Mouse (Mus musculus) T-helper 17 cell (primary cell): ENCODE measurements around the gene Map10.

Experiments used
- in situ Hi-C, 2 experiments: fragments of 300-600 bp; cut with MboI, MseI; formaldehyde crosslinking; loops; 1 replicate in 1 of 2; 2 replicates in 1 of 2; pipeline ENCODE4 v1.15.1; 2025; ENCODE audit warnings: high pct_unique_total_duplicates in 2 of 2

Gene Map10

DNA sequence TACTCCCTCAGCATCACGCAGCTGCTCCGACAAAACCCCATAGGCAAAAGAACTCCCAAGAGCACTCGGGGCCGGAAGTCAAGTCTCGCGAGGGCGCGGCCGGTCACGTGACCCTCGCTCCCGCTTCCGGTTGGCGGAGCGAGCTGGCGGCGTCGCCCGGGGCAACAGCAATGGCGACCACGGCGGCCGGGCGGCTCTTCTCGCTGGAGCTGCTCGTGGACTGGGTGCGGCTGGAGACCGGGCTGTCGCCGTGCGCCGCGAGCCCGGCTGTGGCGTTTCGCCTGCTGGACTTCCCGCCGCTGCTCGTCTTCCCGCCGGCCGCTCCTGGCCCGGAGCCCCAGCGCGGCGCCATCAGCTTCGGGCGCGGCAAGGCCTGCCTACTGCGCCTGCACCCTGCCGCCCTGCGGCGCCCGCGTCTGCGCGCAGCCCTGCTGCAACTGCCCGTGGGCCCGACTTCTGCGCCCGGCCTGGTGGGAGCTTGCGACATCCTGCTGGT is at the start of gene Map10:
TSS of gene Map10 (plus strand) at position 119 of the 496 bp plus-strand sequence.
- in situ Hi-C loops: no loop called here

DNA sequence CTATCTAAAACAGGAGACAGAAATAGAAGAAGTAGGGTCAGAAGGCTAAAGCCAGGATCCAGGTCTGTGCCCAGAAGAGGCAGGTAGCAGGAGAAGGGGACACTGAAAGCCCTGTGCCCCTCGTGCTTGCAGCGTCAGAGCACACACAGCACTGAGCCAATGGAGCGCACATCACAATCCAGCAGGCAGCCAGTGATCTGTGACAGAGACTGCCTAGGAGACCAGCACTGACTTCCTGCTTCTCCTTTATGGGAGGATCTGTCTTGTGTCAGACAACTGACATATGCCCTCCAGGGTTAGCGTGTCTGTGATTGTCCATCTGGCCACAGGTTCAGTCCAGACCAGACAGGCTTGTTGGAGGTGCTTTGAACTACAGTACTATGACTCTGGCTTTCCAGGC is 49.3 kb upstream of the Map10 start:
- in situ Hi-C loops: no loop called here

DNA sequence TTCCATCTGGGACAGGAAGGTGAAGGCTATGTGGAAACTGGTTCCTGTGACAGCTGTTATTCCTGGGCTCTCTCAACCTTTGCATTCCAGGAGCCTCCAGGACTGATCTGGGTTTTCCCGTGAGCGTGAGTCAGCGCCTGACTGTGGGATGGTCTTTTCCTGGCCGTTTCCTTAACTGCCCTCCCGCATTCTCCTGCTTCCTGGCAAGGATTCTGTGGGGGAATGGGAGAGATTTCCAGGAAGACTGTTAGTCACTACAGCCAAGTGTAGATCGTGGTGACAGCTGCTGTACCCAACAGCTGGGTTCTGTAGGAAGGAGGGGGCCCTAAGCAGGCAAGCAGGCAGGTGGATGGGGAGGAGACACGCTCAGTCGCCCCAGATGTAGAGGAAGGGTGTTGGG is 45.3 kb upstream of the Map10 start:
- in situ Hi-C loops: no loop called here

DNA sequence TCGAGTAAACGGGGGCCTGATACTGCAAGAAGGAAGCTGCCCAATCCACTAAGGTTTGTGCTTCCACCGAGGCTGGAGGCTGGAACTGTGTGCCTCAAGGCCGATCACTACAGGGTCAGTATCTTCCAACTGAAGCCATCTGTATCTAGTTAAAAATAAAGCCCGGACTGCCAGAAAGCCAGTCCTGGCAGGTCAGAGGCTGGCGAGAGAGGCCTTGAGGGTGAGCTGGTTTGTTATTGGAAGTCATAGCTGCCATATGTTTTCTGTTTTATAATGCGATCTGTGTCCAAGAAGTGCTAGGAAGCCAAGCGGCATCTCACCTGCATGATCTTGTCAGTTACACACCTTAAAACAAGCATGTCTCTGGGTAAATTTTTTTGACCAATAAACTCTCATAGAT is 43.2 kb upstream of the Map10 start:
- in situ Hi-C loops: no loop called here

DNA sequence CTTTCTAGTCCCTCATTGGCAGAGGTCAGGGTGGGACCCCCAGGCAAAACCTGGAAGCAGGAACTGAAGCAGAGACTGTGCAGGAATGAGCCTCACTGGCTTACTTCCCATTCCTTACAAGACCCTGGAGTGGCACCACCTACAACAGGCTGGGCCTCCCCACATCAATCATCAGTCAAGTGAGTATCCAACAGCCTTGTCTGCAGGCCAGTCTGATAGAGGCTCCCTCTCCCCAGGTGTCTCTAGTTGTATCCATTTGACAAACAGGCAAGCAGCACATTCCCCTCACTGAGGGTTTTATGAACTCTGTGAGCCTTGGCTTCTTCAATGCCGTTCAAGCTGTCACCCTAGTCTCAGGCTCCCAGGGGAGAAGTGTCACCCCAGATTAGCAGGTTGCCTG is 40.8 kb upstream of the Map10 start:
- in situ Hi-C loops: no loop called here

DNA sequence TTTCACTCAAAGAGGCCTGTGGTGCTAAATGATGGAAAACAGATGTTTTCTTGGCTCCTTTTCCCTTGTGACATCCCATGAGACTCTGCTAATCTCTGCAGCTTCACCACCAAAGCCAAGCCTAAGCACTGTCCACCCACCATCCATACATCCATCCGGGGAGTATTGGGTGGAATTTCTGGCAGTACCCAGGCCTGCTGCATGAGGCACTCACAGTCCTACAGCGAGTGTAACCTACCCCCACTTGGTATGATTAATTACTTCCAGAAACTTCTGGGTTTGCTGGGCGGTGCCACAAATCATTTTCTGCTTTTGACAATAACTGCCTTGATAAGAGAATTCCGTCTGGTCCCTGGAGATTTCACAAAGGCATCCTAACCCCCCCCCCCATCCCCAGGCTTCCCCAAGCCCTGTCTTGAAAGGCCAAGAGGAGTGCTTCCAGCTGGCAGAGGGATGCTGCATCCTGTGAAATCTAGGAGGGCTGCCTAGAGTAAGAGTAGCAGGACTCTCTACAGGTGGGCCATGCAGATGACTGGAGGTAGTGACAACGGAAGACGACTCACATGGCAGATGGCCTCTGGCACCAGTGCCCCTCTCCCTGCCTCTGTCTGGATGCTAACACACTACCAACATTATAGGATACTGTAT is 31.1 kb upstream of the Map10 start:
- in situ Hi-C loops: no loop called here

DNA sequence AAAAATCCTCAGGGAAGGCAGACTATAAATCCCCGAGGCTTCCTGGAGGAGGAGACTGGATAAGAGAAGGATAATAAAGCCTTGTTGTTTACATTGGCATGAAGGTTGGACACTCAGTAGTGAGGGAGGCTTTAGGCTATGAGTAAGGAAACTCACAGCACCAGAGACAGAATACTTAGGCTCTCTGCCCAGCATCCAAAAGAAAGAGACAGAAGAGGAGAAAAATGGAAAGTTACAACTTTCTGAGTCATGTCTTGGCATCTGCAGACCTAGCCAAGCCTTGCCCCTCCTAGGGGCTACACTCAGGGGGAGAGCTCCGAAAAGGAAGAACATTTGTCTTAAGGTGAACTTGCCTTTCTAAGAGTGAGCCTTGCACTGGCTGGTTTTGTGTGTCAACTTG is 30.0 kb upstream of the Map10 start:
- in situ Hi-C loops: no loop called here

DNA sequence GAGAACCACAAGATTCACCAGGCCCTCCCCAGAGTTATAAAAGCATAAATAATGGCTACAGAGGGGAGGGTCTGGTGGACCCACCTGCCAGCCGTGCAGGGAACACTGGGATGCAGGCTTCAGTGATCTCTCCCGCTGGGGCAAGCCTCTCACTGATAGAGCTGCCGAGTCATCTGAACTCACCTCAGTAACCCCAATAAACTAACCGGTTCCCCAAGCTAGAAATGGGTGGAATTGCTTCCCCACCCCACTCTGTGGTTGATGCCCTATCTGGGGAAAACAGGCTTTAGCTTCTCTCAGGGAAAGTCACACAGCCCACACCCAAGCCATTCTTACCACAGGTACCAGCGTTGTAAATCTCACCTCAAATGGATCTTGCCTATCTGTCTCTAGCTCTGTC is 28.9 kb upstream of the Map10 start:
- in situ Hi-C loops: no loop called here

DNA sequence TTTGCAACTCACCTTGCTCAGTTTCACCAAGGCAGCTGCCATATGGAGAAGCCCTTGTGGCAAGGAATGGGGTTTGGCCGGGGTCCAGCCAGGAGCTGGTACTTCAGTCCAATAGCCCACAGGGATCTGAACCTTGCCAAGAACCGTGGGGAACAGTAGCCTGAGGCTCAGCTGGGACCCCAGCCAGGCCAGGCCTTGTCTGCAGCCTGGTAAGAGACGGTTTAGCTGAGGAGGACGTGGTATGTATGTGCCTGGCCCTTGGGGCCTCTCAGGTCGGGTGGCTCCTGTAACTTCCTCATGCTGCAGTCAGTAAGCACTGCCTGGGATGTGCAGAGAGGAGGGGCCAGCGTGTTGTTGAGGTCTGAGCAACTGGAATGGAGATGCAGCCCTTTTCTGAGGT is 27.8 kb upstream of the Map10 start:
- in situ Hi-C loops: no loop called here

DNA sequence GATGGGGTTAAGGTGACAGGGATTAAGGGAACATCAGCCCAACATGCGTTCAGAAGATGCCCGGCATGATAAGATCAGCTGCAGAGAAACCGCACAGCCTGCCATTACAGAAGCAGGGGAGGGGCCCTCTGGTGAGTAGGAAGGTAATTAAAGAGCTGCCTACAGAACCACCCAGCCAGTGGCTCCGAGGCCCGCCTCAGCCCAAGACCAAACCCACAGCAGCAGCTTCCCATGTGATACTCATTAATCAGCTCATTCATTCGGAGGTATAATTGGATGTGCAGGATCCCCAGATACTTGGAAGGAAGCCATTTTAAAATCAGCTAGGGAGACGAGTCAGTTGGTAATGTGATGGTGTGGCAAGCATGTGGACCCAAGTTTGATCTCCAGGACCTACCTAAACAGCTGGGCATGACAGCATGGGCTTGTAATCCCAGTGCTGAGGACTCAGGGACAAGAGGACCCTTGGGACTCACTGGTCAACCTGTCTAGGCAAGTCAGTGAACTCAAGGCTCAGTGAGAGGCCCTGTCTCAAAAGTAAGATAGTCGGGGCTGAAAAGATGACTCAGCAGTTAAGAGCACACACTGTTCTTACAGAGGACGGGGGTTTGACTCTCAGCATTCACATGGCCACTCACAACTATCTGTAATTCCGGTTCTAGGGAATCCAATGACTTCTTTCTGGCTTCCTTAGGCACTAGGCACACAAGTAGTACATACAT is 23.7 kb upstream of the Map10 start:
- in situ Hi-C loops: no loop called here

DNA sequence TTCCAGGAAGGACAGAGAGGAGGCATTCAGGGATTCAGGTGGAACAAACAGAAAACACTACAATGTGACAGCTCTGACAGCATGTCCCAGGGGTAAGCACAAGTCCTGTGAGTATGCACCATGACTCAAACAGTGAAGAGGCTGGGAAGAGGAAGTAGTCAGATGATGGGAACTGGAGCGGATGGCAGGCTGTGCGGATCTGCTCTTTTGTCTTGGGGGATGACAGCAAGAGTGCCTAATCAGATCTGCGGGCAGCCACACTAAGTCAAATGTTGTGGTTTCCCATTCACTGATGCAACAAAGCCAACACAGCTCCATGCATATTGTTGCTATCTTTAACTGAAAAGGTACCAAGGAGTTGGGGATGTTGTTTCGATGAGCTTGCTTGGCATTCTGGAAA is 20.2 kb upstream of the Map10 start:
- in situ Hi-C loops: no loop called here

DNA sequence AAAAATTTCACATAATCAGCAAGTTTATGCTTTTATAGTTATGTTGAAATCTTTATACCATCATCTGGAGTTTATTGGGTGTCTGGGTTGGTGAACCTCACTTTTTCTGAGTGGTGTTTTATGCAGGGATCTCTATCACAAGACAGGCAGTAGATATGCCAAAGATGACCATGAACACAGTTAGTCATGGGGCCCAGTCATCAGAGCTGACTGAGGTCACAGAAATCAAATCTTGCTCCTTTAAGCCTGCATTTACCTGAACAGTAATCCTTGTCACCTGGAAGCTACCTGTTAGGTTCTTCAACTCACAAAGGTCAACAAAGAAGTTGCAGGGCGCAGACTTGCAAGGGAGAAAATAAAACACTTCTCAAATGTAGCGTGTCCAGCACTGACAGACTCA is 14.8 kb upstream of the Map10 start:
- in situ Hi-C loops: loop anchor here in 1 of 2 experiments (10.0 kb wide), 1 partner anchor 990 kb away; no protein-coding TSS in a partner anchor

DNA sequence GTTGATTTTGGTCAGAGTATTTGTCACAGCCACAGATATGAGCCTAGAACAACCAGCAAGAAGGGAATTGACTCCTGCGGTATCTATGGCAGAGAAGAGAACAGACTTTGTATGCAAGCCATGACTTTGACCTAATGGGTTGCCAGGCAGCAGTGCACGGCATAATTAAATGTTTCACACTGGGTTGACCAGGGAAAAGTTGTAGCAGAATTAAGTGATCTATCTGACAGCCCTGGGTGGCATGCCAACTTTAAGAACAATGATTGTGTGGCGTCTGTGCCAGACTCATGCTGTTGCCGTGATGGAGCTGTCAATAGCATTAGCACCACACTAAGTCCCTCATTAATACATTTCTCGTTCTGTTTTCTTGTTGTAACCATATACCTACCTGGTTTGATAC is 11.1 kb upstream of the Map10 start:
- in situ Hi-C loops: loop anchor here in 1 of 2 experiments (10.0 kb wide), 1 partner anchor 986 kb away; no protein-coding TSS in a partner anchor

DNA sequence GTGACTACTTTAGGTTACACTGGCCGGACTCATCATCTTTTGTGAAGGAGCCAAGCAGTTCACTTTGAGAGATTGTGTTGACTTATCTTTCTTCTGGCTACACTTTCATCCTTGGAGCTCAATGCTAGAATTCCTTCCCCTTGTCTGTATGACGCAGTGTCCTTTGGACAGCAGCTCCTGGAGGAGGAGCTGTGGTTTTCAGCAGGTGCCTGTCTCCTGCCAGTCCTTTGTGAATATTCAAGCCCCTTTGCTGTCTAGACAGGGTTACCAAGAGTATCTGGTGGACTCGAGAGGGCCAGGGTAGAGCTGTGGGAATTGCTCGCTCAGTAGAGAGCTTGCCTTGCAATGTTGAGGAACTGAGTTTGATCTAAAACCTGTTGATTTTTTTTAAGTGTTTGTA is 10.7 kb upstream of the Map10 start:
- in situ Hi-C loops: loop anchor here in 1 of 2 experiments (10.0 kb wide), 1 partner anchor 986 kb away; no protein-coding TSS in a partner anchor

DNA sequence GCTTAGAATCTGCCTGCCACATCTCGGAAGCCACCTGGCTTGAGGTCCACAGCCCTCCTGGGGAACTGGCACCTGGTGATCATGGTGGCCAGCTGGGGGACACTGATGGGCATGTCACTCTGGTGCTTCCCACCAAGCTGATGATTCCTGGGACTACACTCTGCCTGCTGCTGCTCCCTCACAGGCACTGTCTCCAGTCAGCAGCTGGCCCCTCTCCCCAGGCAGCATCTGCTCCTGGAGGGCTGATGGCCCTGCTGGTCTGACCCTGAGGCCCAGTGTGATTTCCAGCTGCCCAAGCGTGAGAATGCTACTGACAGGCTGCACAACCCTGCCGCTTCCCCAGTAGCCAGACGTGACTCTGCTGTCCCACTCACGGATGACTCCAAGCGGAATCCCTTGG is 9.2 kb upstream of the Map10 start:
- in situ Hi-C loops: no loop called here

DNA sequence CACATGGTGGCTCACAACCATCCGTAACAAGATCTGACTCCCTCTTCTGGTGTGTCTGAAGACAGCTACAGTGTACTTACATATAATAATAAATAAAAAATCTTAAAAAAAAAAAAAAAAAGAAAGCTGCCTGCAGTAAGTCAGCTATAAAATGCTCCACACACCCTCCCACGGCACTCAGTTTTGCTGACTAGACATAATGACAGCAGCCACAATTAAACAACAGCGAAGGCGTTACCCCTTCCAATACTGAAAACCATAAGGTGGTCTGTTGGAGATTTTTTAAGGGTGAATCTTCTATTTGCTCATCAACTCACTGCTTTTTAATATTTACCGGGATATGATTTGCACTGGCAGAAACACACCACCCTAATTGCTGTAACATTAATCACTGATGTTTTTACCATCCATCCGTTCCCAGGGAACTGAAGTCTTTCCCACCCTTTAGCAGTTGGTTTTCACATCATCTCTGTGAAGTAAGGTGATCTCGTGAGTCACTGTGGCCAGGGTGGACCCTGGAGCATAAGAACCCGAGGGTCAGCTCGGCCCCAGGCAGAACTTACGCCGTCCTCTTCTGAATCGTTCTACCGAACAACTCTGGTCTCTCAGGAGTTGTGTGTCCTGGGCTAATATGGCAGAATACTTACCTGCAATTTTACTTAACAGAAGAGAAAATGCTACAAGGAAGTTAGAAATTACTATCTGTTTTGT is 7.5 kb upstream of the Map10 start:
- in situ Hi-C loops: no loop called here

DNA sequence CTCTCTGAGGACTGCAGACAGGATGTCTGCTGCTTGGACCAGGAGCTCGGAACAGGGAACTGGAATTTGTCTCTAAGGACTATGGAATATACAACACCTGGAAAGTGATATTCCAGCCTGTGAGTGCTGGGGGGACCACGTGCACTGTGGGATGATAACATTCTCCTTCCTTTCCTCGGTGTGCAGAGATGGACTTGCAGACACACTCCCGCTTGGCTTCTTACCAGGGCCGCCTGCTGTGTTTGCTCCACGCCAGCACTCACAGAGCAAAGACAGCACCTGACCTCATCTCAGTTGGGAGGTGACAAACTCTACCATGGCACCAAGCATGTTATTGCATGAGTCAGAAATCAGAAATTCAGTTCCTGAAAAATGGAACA is 7.0 kb upstream of the Map10 start:
- in situ Hi-C loops: no loop called here

DNA sequence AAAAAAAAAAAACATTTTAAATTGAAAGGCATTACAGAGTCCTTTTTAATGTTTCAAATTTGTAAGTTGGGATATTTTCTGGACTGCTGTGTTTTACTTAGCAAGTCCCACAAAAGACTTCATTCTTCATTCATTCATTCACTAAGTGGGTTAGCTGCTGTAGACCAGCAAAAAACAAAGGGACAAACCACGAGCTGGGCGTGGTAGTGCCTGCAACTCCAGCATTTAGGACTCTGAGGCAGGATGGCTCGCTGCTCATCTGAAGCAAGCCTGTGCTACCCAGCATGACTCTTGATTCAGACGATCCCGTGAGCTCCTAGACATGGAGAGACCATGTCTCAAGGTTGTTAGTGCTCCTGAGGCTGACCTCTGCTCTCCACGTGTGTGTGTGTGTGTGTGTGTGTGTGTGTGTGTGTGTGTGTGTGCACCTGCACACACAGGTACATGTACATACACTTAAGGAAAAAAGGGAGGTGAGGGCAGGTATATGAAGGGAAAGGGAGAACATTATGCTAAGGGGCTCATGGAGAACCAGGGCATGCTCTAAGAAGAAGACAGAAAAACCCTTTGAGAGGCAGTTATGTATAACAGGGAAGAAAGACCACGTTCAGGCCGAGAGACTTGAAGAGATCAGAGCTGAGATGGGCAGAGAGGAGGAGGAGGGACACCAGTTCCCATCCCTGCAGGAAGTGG is 4.3 kb upstream of the Map10 start:
- in situ Hi-C loops: no loop called here

DNA sequence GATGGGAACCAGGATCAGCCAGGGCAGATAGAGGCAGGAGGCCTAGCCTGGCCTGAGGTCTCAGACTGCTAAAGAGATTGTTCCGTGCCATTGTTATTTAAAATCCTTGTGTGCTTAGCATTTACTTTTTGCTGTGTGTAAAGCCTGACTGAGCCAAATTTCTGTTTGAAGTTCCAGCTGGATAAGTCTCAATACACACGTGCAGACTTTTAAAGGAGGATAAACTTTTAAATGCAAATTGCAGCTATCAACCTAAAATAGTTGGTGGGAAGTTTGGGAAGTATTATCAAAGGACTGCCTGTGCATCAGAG is 3.8 kb upstream of the Map10 start:
- in situ Hi-C loops: no loop called here

DNA sequence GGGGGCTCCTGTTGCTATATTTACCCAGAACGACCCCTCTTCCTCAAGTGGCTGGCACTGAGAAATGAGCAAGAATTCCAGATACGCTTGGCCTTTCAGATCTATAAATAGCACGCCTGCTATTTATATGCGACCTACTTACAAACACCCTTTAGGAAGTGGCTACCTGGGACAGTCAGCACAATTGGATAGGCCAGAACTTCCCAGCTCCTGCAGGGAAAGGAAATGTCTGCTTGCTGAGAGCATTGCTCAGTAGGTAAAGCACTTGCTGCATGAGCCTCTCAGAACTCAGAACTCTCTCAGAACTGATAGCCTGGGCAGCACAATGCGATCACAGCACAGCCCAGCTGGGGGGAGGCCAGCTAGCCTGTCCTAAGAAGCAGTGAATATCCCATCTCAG is 3.4 kb upstream of the Map10 start:
- in situ Hi-C loops: no loop called here

DNA sequence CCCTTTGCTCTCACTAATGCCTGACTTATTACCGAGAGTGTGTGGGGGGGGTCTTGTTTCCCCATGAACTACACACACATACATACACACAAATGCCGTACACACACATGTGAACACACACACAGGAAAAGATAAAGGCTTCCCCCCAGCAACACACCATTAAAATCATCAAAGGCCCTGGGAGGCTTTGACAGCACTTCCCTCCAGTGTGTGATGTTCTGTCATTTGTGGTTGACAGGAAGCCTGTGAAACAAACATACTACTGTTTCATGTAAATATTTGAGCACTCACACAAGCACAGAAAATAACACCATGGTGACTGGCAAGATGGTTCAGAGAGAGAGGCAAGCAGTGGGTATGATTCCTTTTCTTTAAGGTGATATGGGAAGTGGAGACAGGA is 2.4 kb upstream of the Map10 start:
- in situ Hi-C loops: no loop called here

DNA sequence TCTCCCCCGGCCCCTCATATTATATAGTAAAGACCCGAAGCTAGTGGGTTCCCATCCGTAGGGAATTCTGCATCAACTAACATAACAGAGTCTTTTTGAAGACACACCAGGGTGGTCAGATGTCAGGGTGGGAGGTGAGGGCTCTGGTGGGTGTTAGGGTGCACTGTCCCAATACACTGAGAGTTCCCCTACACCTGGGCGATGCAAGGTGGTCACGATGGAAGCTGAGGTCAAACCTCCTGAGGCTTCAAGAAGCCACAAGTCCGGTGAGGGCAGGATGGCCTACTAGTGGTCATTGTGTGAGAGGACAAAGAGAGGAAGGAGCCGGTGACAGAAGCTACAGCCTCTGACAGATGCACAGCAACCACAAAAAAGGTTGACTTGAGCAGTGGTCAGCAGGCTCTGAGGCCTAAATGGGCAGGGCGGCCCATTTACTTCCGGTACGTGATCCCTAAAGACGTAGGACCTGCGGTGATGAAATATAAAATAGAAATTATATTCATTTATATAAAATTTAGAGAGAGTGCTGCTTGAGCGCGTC is 389 bp upstream of the Map10 start:
- in situ Hi-C loops: no loop called here
